Mouse (Mus musculus) lung, embryonic 15.5 days (tissue): Measurements from ENCODE around the gene Plppr3. TPM values are rescaled to one million over a fixed set of nuclear protein-coding genes. Genes with fewer than 3 reads are reported as not detected.

Experiments used
- ATAC-seq: fragments of 200-750 bp; cut with Nextera tagmentation; 2 replicates; pipeline ENCODE4 v1.8.0; 2017; ENCODE audit warnings: moderate number of reproducible peaks, borderline replicate concordance; ENCODE audit not compliant: low FRiP score, low TSS enrichment; ENCODE audit errors: extremely low read depth
- H3K27ac ChIP-seq: fragments of 300-500 bp; sonication (generic); 2 replicates; pipeline ENCODE4 v1.5.1; 2015; ENCODE audit warnings: moderate library complexity, mild to moderate bottlenecking, inconsistent platforms
- H3K27me3 ChIP-seq: fragments of 300-500 bp; sonication (generic); 2 replicates; pipeline ENCODE4 v1.6.1; 2015; ENCODE audit warnings: inconsistent platforms
- H3K36me3 ChIP-seq: fragments of 300-500 bp; sonication (generic); 2 replicates; pipeline ENCODE4 v1.6.1; 2015; ENCODE audit warnings: inconsistent platforms
- H3K4me1 ChIP-seq: fragments of 300-500 bp; sonication (generic); 2 replicates; pipeline ENCODE4 v1.6.1; 2015; ENCODE audit warnings: inconsistent platforms
- H3K4me2 ChIP-seq: fragments of 300-500 bp; sonication (generic); 2 replicates; pipeline ENCODE4 v1.6.1; 2015; ENCODE audit warnings: inconsistent platforms, mild to moderate bottlenecking, moderate library complexity
- H3K4me3 ChIP-seq: fragments of 300-500 bp; sonication (generic); 2 replicates; pipeline ENCODE4 v1.5.1; 2015; ENCODE audit warnings: mild to moderate bottlenecking, inconsistent platforms
- H3K9ac ChIP-seq: fragments of 300-500 bp; sonication (generic); 2 replicates; pipeline ENCODE4 v1.6.1; 2015; ENCODE audit warnings: inconsistent platforms
- H3K9me3 ChIP-seq: fragments of 300-500 bp; sonication (generic); 2 replicates; pipeline ENCODE4 v1.6.1; 2016; ENCODE audit warnings: inconsistent platforms
- WGBS: fragments of 180-500 bp; shearing (Covaris S2); methylation state at CpG from one replicate; pipeline ENCODE4 v1.1.7; 2015; 5-methylcytosine and 5-hydroxymethylcytosine counted together
- polyA plus RNA-seq: library from polyadenylated mRNA; unstranded; fragments of >200 nt; fragmentation: Nextera tagmentation; extraction: Ambion mirVana; gene quantifications from 2 replicates; pipeline ENCODE4 v1.2.1, GENCODE M21; 2015

Plppr3 gene
- polyA plus RNA-seq, 1 experiment from 2014 or later, result 32.4 TPM

GRCm38 (mm10) chr10:79843476-79843875 lies 31.0 kb downstream of the Plppr3 start:
- Histone ChIP-seq H3K4me2 (no peak overlapping the region), H3K27me3 (no peaks in the 10 kb centered on the region), H3K27ac (no peak overlapping the region), H3K36me3 (no peaks in the 10 kb centered on the region), H3K4me3 (no peak overlapping the region), H3K4me1 (peaks cover 35% of the 10 kb centered on the region), H3K9ac (no peak overlapping the region; the same call in 1 of the 2 replicates), H3K9me3 (no peaks in the 10 kb centered on the region)
- no peak for ATAC-seq
- 38% methylated on average over 6 of the region's 6 CpGs for WGBS

- no peak for ATAC-seq
- H3K36me3 ChIP-seq, result no peaks in the 10 kb centered on the region
- H3K4me3 ChIP-seq, result no peak overlapping the region
- no peak overlapping the region for H3K4me2 ChIP-seq
- H3K9me3 ChIP-seq, result no peaks in the 10 kb centered on the region
- peak overlapping the region; percentile 57 for H3K27ac ChIP-seq
- WGBS, result 59% methylated on average over 3 of the region's 3 CpGs
- peaks cover 35% of the 10 kb centered on the region for H3K4me1 ChIP-seq
- H3K27me3 ChIP-seq, result no peaks in the 10 kb centered on the region
- no peak overlapping the region for H3K9ac ChIP-seq
Measured at GRCm38 (mm10) chr10:79842322-79842721, 32.1 kb downstream of the Plppr3 start.

GRCm38 (mm10) chr10:79840644-79841551 lies 33.5 kb downstream of the Plppr3 start:
- Histone ChIP-seq H3K4me3 (peak overlapping the region; percentile 42), H3K27me3 (no peaks in the 10 kb centered on the region), H3K4me2 (peak overlapping the region; percentile 75), H3K4me1 (peaks cover 35% of the 10 kb centered on the region), H3K9me3 (no peaks in the 10 kb centered on the region), H3K27ac (peak overlapping the region; percentile 93), H3K36me3 (no peaks in the 10 kb centered on the region), H3K9ac (peak overlapping the region; percentile 47)
- ATAC-seq, result peak; percentile 94
- under 1% methylated on average over 24 of the region's 24 CpGs for WGBS

- Histone ChIP-seq H3K36me3 (no peaks in the 10 kb centered on the region), H3K27me3 (no peaks in the 10 kb centered on the region), H3K4me1 (peaks cover 35% of the 10 kb centered on the region), H3K9ac (no peak overlapping the region), H3K9me3 (no peaks in the 10 kb centered on the region), H3K27ac (peak overlapping the region; percentile 93), H3K4me2 (peak overlapping the region; percentile 75; the same call in 1 of the 2 replicates), H3K4me3 (peak overlapping the region; percentile 42)
- WGBS, result 95% methylated on average over 3 of the region's 3 CpGs
- ATAC-seq, result no peak
Measured at GRCm38 (mm10) chr10:79840091-79840490, 34.3 kb downstream of the Plppr3 start.

- WGBS, result 50% methylated on average over 2 of the region's 2 CpGs
- ATAC-seq, result no peak
- Histone ChIP-seq H3K27ac (peak overlapping the region; percentile 9; the same call in 1 of the 2 replicates), H3K9me3 (no peaks in the 10 kb centered on the region), H3K27me3 (no peaks in the 10 kb centered on the region), H3K4me2 (no peak overlapping the region), H3K4me3 (no peak overlapping the region), H3K36me3 (no peaks in the 10 kb centered on the region), H3K4me1 (peaks cover 26% of the 10 kb centered on the region), H3K9ac (no peak overlapping the region)
Measured at GRCm38 (mm10) chr10:79838151-79838550, 36.3 kb downstream of the Plppr3 start.

- WGBS, result 94% methylated on average over 3 of the region's 3 CpGs
- H3K9ac ChIP-seq, result no peak overlapping the region
- H3K36me3 ChIP-seq, result no peaks in the 10 kb centered on the region
- no peak overlapping the region for H3K4me3 ChIP-seq
- H3K4me1 ChIP-seq, result peaks cover 14% of the 10 kb centered on the region
- H3K27me3 ChIP-seq, result no peaks in the 10 kb centered on the region
- no peak overlapping the region for H3K4me2 ChIP-seq
- no peaks in the 10 kb centered on the region for H3K9me3 ChIP-seq
- ATAC-seq, result no peak
- no peak overlapping the region for H3K27ac ChIP-seq
Measured at GRCm38 (mm10) chr10:79836918-79837317, 37.5 kb downstream of the Plppr3 start.

GRCm38 (mm10) chr10:79834769-79835398 lies 39.5 kb downstream of the Plppr3 start:
- Histone ChIP-seq H3K4me1 (peaks cover 4% of the 10 kb centered on the region), H3K4me3 (no peak overlapping the region), H3K27ac (no peak overlapping the region), H3K27me3 (no peaks in the 10 kb centered on the region), H3K9me3 (no peaks in the 10 kb centered on the region), H3K9ac (no peak overlapping the region), H3K4me2 (no peak overlapping the region), H3K36me3 (no peaks in the 10 kb centered on the region)
- 20% methylated on average over 9 of the region's 9 CpGs for WGBS
- peak; percentile 66; the same call in 1 of the 2 replicates for ATAC-seq

GRCm38 (mm10) chr10:79832786-79833181 lies 41.6 kb downstream of the Plppr3 start:
- H3K4me2 ChIP-seq, result no peak overlapping the region
- ATAC-seq, result no peak
- no peak overlapping the region for H3K9ac ChIP-seq
- H3K27ac ChIP-seq, result no peak overlapping the region
- no peaks in the 10 kb centered on the region for H3K27me3 ChIP-seq
- H3K4me1 ChIP-seq, result peaks cover 4% of the 10 kb centered on the region
- WGBS, result 64% methylated on average over 9 of the region's 9 CpGs
- no peaks in the 10 kb centered on the region for H3K9me3 ChIP-seq
- no peaks in the 10 kb centered on the region for H3K36me3 ChIP-seq
- no peak overlapping the region for H3K4me3 ChIP-seq

GRCm38 (mm10) chr10:79832026-79832785 lies 42.2 kb downstream of the Plppr3 start:
- no peaks in the 10 kb centered on the region for H3K27me3 ChIP-seq
- H3K9ac ChIP-seq, result no peak overlapping the region
- peaks cover 4% of the 10 kb centered on the region; the same call in 1 of the 2 replicates for H3K4me1 ChIP-seq
- 60% methylated on average over 7 of the region's 7 CpGs for WGBS
- no peaks in the 10 kb centered on the region for H3K36me3 ChIP-seq
- no peak overlapping the region for H3K4me2 ChIP-seq
- no peak for ATAC-seq
- no peak overlapping the region for H3K27ac ChIP-seq
- H3K4me3 ChIP-seq, result no peak overlapping the region
- H3K9me3 ChIP-seq, result no peaks in the 10 kb centered on the region

- no peaks in the 10 kb centered on the region for H3K9me3 ChIP-seq
- H3K4me3 ChIP-seq, result no peak overlapping the region
- H3K4me1 ChIP-seq, result peaks cover 4% of the 10 kb centered on the region; the same call in 1 of the 2 replicates
- no peak for ATAC-seq
- WGBS, result 83% methylated on average over 3 of the region's 3 CpGs
- no peak overlapping the region for H3K27ac ChIP-seq
- no peak overlapping the region for H3K4me2 ChIP-seq
- no peak overlapping the region for H3K9ac ChIP-seq
- no peaks in the 10 kb centered on the region for H3K27me3 ChIP-seq
- no peaks in the 10 kb centered on the region for H3K36me3 ChIP-seq
Measured at GRCm38 (mm10) chr10:79831583-79831982, 42.9 kb downstream of the Plppr3 start.

- Histone ChIP-seq H3K27ac (no peak overlapping the region; the same call in 1 of the 2 replicates), H3K9ac (no peak overlapping the region), H3K4me3 (no peak overlapping the region), H3K4me2 (no peak overlapping the region), H3K9me3 (no peaks in the 10 kb centered on the region), H3K4me1 (peaks cover 21% of the 10 kb centered on the region), H3K27me3 (no peaks in the 10 kb centered on the region), H3K36me3 (peaks cover 2% of the 10 kb centered on the region; the same call in 1 of the 2 replicates)
- no peak for ATAC-seq
- 47% methylated on average over 6 of the region's 6 CpGs for WGBS
Measured at GRCm38 (mm10) chr10:79824413-79824812, 50.0 kb downstream of the Plppr3 start.
